Mouse (Mus musculus) myocyte (in vitro differentiated cells): Measurements from ENCODE around the gene Krt80. TPM values are rescaled to one million over a fixed set of nuclear protein-coding genes. Genes with fewer than 3 reads are reported as not detected.

Source experiments
- H3K27me3 ChIP-seq: one replicate; pipeline ENCODE4 v1.6.1; 2011; ENCODE audit not compliant: control insufficient read depth, insufficient read depth, insufficient read length
- H3K36me3 ChIP-seq: one replicate; pipeline ENCODE4 v1.6.1; 2011; ENCODE audit not compliant: control insufficient read depth, insufficient read depth
- H3K4me2 ChIP-seq: one replicate; pipeline ENCODE4 v1.6.1; 2011; ENCODE audit warnings: low read depth, control low read depth
- H3K4me3 ChIP-seq: one replicate; pipeline ENCODE4 v1.5.1; 2011; ENCODE audit warnings: mild to moderate bottlenecking, control low read depth, moderate library complexity
- H3K79me2 ChIP-seq: one replicate; pipeline ENCODE4 v1.6.1; 2011; ENCODE audit not compliant: control insufficient read depth, insufficient read depth
- H3ac ChIP-seq: one replicate; pipeline ENCODE4 v1.6.1; 2011; ENCODE audit not compliant: control insufficient read depth, insufficient read length
- CEBPB ChIP-seq: IDR thresholded peaks from 2 replicates; pipeline ENCODE4 v1.6.1; 2011; ENCODE audit warnings: mild to moderate bottlenecking, moderate library complexity; ENCODE audit not compliant: poor library complexity, insufficient read depth, severe bottlenecking
- E2F4 ChIP-seq: IDR thresholded peaks from one replicate; pipeline ENCODE4 v1.6.1; 2011; ENCODE audit warnings: mild to moderate bottlenecking, control low read depth, moderate library complexity; ENCODE audit not compliant: insufficient read depth
- MAX ChIP-seq: IDR thresholded peaks from one replicate; pipeline ENCODE4 v1.6.1; 2011; ENCODE audit warnings: low read depth, mild to moderate bottlenecking, control low read depth
- MYOD1 ChIP-seq, 3 experiments: IDR thresholded peaks; one replicate each; pipeline ENCODE4 v1.6.1; 2011; ENCODE audit warnings: control low read depth in 2 of 3, low read depth in 2 of 3, mild to moderate bottlenecking in 2 of 3, moderate library complexity in 1 of 3; ENCODE audit not compliant: insufficient read length in 2 of 3, control insufficient read depth in 1 of 3
- MYOG ChIP-seq, 3 experiments: IDR thresholded peaks; one replicate each; pipeline ENCODE4 v1.6.1; 2011; ENCODE audit warnings: control low read depth in 2 of 3, low read depth in 2 of 3, mild to moderate bottlenecking in 2 of 3; ENCODE audit not compliant: insufficient read length in 2 of 3, control insufficient read depth in 1 of 3, insufficient read depth in 1 of 3
- POLR2A ChIP-seq: IDR thresholded peaks from one replicate; pipeline ENCODE4 v1.6.1; 2011; ENCODE audit warnings: low read depth, mild to moderate bottlenecking, control low read depth, moderate library complexity; ENCODE audit not compliant: insufficient read length
- POLR2AphosphoS2 ChIP-seq: IDR thresholded peaks from one replicate; pipeline ENCODE4 v1.6.1; 2011; ENCODE audit warnings: low read depth, control low read depth; ENCODE audit not compliant: insufficient read length
- REST ChIP-seq: IDR thresholded peaks from one replicate; pipeline ENCODE4 v1.6.1; 2011; ENCODE audit warnings: mild to moderate bottlenecking, control low read depth, moderate library complexity; ENCODE audit not compliant: insufficient read depth, insufficient read length
- SRF ChIP-seq: IDR thresholded peaks from one replicate; pipeline ENCODE4 v1.6.1; 2011; ENCODE audit warnings: low read depth; ENCODE audit not compliant: control insufficient read depth, insufficient read length
- TCF12 ChIP-seq: IDR thresholded peaks from one replicate; pipeline ENCODE4 v1.6.1; 2011; ENCODE audit warnings: mild to moderate bottlenecking, control low read depth; ENCODE audit not compliant: poor library complexity, insufficient read depth, severe bottlenecking
- TCF3 ChIP-seq: IDR thresholded peaks from one replicate; pipeline ENCODE4 v1.6.1; 2011; ENCODE audit warnings: low read depth, control low read depth; ENCODE audit not compliant: insufficient read length
- USF1 ChIP-seq: IDR thresholded peaks from one replicate; pipeline ENCODE4 v1.6.1; 2011; ENCODE audit warnings: low read depth, mild to moderate bottlenecking, control low read depth, moderate library complexity
- polyA plus RNA-seq: library from polyadenylated mRNA; unstranded; fragments of >200 nt; fragmentation: generic; extraction: Trizol; gene quantifications from one replicate; pipeline ENCODE4 v1.2.1, GENCODE M21; 2012; ENCODE audit warnings: missing spikeins

Krt80 gene
- polyA plus RNA-seq, 1 experiment: 7.7 TPM

DNA sequence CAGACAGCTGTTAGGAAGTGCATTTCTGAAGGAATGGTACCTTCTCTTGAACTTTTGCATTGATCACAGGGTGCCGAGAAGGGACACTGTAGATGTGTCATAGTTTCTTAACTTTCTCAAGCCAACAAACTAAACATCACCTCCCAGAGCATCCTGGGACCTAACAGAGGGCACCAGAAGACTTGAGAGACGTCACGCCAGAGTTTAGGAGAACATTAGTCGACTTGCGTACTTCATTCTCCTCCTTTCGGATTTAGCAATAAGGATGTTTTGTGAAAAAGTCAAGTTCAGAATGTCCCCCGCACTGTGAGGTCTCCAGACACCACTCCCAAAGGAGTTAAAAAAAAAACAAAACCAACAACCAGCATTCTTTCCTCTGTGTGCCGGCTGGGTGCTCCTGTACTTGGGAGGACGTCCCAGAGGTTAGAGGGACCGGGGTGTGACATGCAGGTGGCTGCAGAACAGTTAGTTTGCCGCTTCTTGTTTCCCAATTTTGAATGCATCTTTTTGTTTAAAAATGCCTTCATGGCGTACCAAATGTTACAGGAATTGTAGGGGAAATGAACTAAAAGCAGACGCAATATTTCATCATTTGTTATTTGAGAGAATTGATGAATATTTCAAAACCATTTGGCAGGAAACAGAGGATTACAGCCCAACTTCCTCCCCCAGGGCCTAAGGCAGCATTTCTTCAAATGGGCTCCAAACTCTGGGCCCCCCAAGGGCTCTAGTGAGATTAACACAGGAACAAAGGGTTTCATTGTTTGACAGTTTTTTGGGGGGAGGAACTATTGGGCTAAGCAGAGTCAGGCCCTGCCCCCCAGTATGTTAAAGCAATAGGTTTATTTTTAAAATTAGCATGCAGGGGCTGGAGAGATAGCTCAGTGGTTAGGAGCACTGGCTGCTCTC, 61.3 kb downstream of the Krt80 start:
- H3K79me2 ChIP-seq: no peaks in the 10 kb centered on the region
- H3K4me3 ChIP-seq: no peak overlapping the region
- H3K36me3 ChIP-seq: no peaks in the 10 kb centered on the region
- no peak overlapping the region for H3K4me2 ChIP-seq
- H3K27me3 ChIP-seq: no peaks in the 10 kb centered on the region
- TF ChIP-seq TCF3 (no peak), CEBPB (no peak), USF1 (no peak), MYOD1 (IDR thresholded peaks at IDR 0.05; ENCODE audit: control insufficient read depth in 1 of 3, insufficient read length in 2 of 3, low read depth in 2 of 3) (no peak), E2F4 (no peak), MAX (no peak), POLR2AphosphoS2 (no peak), TCF12 (no peak), SRF (no peak), REST (no peak), POLR2A (no peak), MYOG (IDR thresholded peaks at IDR 0.05; ENCODE audit: control insufficient read depth in 1 of 3, insufficient read depth in 1 of 3, insufficient read length in 2 of 3, low read depth in 2 of 3) (no peak)
- H3ac ChIP-seq: no peak overlapping the region

- Histone ChIP-seq H3K79me2 (no peaks in the 10 kb centered on the region), H3K4me2 (no peak overlapping the region), H3K4me3 (no peak overlapping the region), H3K27me3 (no peaks in the 10 kb centered on the region), H3ac (no peak overlapping the region), H3K36me3 (no peaks in the 10 kb centered on the region)
- TF ChIP-seq REST (no peak), MYOD1 (IDR thresholded peaks at IDR 0.05; ENCODE audit: control insufficient read depth in 1 of 3, insufficient read length in 2 of 3, low read depth in 2 of 3) (no peak), CEBPB (no peak), TCF3 (no peak), POLR2A (no peak), MAX (no peak), E2F4 (no peak), TCF12 (no peak), USF1 (no peak), MYOG (IDR thresholded peaks at IDR 0.05; ENCODE audit: control insufficient read depth in 1 of 3, insufficient read depth in 1 of 3, insufficient read length in 2 of 3, low read depth in 2 of 3) (no peak), POLR2AphosphoS2 (no peak), SRF (no peak)
These were observed 63.5 kb downstream of the Krt80 start for GRCm38 (mm10) chr15:101306459-101306858.

DNA sequence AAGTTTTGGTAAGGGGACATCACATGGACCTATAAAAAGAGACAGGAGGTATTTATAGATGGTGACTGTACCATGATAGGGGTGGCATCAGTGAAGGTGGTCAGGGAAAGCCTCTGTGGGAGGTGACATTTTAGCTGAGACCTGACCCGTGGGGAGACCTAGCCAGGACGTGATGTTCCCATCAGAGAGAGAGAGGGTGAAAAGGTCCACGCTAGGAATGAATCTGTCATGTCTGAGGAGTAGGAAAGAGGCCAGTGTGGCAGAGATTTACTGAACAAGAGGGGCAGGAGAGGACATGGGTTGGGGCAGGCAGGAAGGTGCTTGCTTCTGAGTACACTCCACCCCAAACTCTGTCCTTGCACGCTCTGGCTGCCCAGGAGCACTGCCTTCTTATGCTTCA, 66.1 kb downstream of the Krt80 start:
- Histone ChIP-seq H3ac (no peak overlapping the region), H3K4me2 (no peak overlapping the region), H3K27me3 (no peaks in the 10 kb centered on the region), H3K36me3 (no peaks in the 10 kb centered on the region), H3K79me2 (no peaks in the 10 kb centered on the region), H3K4me3 (no peak overlapping the region)
- TF ChIP-seq MYOG (IDR thresholded peaks at IDR 0.05; ENCODE audit: control insufficient read depth in 1 of 3, insufficient read depth in 1 of 3, insufficient read length in 2 of 3, low read depth in 2 of 3) (no peak), POLR2A (no peak), CEBPB (no peak)

GRCm38 (mm10) chr15:101302201-101302600, 67.8 kb downstream of the Krt80 start:
- no peaks in the 10 kb centered on the region for H3K27me3 ChIP-seq
- no peak overlapping the region for H3K4me3 ChIP-seq
- H3K4me2 ChIP-seq: no peak overlapping the region
- no peaks in the 10 kb centered on the region for H3K36me3 ChIP-seq
- H3K79me2 ChIP-seq: no peaks in the 10 kb centered on the region
- H3ac ChIP-seq: no peak overlapping the region
- TF ChIP-seq SRF (no peak), USF1 (no peak), MYOG (IDR thresholded peaks at IDR 0.05; ENCODE audit: control insufficient read depth in 1 of 3, insufficient read depth in 1 of 3, insufficient read length in 2 of 3, low read depth in 2 of 3) (no peak), POLR2A (no peak), MYOD1 (IDR thresholded peaks at IDR 0.05; ENCODE audit: control insufficient read depth in 1 of 3, insufficient read length in 2 of 3, low read depth in 2 of 3) (no peak), CEBPB (no peak), TCF12 (no peak), MAX (no peak)

- Histone ChIP-seq H3K4me3 (no peak overlapping the region), H3K36me3 (no peaks in the 10 kb centered on the region), H3K79me2 (no peaks in the 10 kb centered on the region), H3K4me2 (no peak overlapping the region), H3ac (no peak overlapping the region), H3K27me3 (no peaks in the 10 kb centered on the region)
- TF ChIP-seq MYOG (IDR thresholded peaks at IDR 0.05; ENCODE audit: control insufficient read depth in 1 of 3, insufficient read depth in 1 of 3, insufficient read length in 2 of 3, low read depth in 2 of 3): no peak
- no peak for TF ChIP-seq TCF12
- TF ChIP-seq SRF: no peak
- no peak for TF ChIP-seq REST
- no peak for TF ChIP-seq MYOD1 (IDR thresholded peaks at IDR 0.05; ENCODE audit: control insufficient read depth in 1 of 3, insufficient read length in 2 of 3, low read depth in 2 of 3)
- TF ChIP-seq MAX: no peak
- TF ChIP-seq USF1: no peak
These were observed 69.8 kb downstream of the Krt80 start for GRCm38 (mm10) chr15:101300128-101300527.
